Mouse (Mus musculus) erythroblast, embryonic 14.5 days (primary cell): ENCODE measurements around the gene Fam120c.

Experiments
- GATA1 ChIP-seq: IDR thresholded peaks from 2 replicates; pipeline ENCODE4 v1.6.1; 2012; ENCODE audit warnings: low read length, inconsistent platforms, mixed read lengths
- TAL1 ChIP-seq: IDR thresholded peaks from 3 replicates; pipeline ENCODE4 v1.6.1; 2012; ENCODE audit warnings: low read length, inconsistent platforms, mixed read lengths

DNA sequence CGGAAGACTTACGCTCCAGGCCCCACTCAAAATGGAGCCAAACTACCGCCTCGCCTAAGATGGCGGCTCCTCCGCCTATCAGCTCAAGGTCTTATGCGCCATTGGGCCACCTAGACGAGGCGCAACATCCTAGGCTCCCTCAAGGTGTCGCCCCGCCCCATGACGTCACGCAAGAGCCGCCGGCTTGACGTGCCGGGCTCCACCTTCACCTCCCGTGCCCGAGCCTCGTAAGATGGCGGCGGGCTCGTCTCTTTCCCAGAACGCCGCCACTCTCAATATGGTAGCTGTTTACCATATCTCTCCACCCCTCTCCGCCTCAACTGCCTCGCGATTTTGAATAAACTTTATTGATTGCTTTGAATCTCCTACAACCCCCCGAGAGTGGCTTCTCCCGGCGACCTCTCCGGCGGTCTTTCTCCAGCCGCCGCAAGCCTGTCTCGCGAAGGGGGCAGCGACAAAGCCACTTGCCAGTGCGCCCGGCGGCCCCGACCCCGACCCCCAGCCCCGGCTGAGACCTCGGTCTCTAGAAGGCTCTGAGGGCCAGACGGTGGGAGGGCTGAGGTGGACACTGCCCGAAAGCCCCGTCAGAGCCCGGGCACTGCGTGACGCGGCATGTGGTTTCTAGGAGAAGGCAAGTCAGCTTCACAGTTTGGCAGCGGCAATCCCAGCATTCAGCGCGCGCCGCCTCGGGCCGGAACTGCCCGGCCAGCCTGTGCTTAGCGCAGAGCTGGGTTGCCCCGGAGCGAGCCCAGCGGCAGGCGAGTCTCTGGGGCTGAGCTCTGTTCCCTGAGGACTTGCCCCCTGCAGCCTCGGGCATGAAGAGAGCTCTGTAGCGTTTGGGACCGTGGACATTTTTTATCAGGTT lies 176.7 kb downstream of the Fam120c start, which contains the start of gene Phf8:
- TF ChIP-seq GATA1 (no peak), TAL1 (no peak)
